Mouse (Mus musculus): ENCODE results near the gene Adamts15.

The Adamts15 gene

GRCm38 (mm10) chr9:30879947-30880273, 42.3 kb downstream of the Adamts15 start:
- DNase-seq (ENCODE audit: low spot score): no peak

DNA sequence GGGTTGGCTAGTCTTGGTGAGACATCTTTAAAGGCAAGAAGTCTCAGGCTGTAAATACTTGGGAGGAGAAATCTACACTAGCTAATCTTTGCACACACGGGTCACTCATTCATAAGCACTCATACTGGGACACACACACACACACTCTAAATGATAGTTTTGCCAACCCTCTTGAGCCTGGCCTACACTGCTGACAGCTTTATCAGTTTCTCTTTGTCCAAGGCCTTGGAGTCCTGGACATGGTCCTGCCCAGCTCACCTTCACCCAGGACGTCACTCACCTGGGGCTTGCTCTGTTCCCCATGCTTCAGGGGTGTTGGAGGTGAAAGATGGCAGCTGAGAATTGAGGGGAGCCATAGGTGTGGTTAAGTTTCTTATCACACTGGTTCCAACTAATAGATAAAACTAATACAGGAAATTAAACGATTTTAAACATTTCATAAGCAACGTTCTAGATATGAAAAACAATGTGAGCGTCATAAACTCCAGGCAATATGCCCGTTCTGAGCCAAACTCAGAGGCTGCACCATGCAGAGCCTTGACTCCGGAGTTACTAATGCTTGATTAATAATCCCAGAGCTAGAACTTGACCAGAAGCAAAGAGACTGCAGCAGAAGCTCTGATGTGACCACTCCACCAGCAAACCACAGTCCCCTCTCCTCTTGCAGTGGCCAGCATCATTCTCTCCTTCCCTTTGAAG, 42.9 kb downstream of the Adamts15 start:
- no peak for DNase-seq (ENCODE audit: low spot score)

DNA sequence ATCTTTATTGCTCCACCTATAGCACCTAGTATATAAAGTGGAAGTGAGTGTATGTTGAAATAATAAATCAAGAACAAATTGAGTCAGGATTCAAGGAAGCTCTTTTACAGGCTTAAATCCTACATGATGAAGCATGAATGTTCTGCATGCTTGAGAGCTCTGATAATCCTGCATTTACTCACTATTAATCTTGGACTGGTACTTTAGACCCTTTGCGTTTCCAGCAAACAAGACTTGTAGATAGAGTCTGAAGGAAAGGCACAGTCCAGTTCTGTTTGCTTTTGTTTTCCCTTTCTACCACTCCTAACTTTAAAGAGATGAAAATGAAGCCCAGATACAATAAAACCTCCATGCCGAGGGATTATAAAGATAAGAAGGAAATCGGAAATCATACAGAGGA, 45.7 kb downstream of the Adamts15 start:
- no peak for DNase-seq (ENCODE audit: low spot score)

DNA sequence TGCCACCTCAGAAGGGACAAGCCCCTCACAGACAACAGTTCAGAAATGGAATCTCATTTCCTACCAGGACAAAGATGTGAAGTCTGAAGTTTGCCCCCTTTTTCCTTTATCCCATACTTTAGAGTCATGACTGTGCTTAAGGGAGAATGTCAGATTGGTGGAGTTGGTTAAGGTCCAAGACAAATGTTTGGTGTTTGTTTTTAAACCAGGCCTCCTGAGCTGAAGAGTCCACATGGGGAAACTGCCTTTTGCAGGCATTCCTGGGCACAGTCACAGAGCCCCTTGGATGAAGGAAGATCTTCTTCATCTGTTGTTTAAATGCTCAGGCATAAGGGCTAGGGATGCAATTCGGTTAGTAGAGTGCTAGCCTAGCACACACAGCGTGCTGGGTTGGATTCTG, 66.4 kb downstream of the Adamts15 start:
- no peak for DNase-seq (ENCODE audit: low spot score)

GRCm38 (mm10) chr9:30851841-30852240, 70.4 kb downstream of the Adamts15 start:
- no peak for DNase-seq (ENCODE audit: low spot score)

DNA sequence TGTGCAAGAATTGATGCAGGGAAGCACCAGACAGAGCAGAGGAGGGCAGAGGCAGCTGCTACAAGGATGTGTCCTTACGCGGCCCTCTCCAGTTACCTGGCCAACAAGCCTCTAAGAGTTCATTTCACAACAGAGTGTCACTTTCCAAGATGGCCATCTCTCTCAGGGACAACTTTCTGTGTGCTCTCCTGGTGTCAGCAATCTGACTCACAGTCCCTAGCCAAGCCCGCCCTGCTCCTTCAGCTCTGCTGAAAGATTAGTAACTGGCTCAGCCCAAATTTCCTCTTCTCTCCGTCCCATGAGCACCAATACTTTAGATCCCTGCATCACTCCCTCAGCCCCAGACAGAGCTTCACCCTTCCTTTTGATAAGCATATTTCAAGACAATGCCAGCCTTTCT, 72.3 kb downstream of the Adamts15 start:
- DNase-seq (ENCODE audit: low spot score): no peak

GRCm38 (mm10) chr9:30849444-30849843, 72.8 kb downstream of the Adamts15 start:
- no peak for DNase-seq (ENCODE audit: low spot score)
